Mouse (Mus musculus) yolk sac, embryonic 10.5 days (tissue): ENCODE results near the gene Fat2.

ENCODE experiments used
- DNase-seq: peaks from one replicate; pipeline ENCODE4 v3.0.0-alpha.2; 2017; ENCODE audit warnings: low spot score

Fat2 gene

DNA sequence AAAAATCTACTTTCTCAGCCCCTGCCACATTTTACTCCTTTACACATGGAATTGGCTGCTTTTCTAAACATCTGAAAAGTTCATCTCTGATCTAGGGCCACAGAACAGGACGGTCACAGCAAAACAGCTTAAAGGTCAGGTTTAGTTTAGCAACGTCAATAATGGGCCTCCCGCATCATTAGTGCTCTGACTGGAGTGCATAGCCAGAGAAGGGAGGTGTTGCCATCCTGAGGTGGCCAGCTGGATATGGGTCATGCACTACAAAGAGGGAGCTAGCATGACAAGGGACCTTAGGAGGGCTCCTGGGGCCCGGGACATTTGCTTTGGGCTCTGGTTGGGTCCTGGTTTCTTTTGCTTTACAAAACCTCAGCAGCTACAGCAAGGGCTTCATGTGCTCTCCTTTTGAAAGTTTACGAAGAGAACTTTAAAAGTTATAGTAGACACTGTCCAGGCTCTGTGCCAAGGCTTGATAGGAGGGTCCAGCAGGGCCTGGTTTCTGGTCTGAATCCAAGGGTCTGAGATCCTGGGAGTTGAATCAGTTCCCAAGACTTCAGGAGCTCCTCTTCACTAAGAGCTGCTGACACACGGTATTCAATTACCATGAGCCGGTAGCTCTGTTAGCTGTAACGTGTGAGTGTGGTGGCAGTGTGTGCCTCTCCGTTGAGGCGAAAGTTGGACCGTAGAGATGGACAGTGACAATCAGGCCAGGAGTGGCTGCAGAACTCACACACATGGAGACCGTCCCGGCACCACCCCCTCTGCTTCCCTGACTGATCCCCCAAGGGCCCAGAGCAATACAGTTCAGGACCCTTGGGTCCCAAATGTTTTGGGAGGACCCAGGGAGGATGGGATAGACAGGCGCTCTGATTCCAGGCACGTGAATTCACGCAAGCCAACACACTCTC is 6.2 kb downstream of the Fat2 start:
- DNase-seq, result no peak

DNA sequence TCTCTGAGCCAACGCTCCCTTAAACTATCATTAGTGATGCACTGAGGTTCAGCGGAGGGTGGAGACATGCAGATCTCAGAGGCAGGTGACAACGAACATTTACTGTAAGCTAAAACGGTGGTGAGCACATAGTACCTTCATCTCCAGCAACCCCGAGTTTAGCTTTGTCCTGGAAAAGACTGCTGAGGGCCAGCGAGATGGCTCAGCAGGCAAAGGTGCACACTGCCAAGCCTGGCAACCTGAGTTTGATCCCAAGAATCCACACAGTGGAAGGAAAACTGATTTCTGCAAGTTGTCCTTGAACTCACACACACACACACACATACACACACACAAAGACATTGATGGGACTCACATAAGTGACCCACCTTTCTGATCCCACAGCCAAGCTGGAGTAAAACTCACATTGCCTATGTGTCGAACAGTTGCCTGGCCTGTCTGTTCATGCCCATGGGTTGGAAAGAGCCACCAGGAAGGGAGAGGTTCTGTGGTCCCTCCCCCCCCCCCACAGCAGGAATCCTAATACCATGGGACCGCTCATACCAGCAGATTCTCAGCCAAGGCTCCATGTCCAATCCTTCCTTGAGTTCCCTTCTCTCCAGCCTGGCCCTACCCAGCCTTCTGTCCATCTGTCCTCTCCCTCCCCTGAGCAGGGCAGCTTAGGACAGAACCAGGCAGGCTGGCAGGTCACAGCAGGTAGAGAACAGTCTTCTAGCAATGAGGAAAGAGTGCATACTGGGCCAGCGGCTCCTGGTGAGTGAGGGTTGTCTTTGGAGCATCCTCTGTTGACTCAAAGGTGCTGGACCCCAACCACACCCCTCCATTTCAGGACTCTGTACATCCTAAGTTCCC is 8.6 kb downstream of the Fat2 start:
- DNase-seq, result no peak

DNA sequence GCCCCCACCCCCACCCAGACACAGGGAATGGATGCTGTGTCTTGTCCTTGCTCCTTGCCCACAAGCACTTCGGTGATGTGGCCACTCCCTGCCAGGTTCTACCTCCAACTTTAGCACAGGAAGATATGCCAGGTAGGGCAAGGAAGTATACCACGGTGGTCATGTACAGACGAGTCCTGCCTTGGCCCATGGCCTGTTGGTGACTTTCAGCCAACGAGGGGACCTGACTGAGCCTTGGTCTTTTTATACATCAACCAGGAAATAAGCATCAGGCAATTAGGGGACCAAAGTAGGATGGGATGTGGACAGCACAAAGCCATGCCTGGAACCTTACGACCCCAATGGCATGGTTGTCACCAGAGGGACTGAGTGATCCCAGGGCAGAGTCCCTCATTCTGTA is 9.3 kb downstream of the Fat2 start:
- no peak for DNase-seq

DNA sequence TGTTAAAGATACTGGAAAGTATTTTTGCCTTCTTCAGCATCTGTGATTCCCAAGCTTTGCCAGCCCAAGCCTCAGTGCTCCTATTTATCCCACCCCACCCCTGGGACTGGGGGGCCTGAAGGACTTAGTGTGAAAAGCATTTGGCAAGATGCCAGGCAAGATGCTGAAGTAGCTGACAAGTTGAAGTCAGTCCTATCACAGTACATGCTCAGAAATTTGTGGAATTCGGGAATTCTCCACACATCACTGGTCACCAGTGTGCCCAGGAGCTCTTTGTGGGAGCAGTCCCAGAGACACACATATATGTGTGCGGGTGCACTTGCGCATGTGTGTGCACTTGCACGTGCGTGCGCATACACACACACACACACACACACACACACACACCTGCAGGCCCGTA is 10.2 kb downstream of the Fat2 start:
- no peak for DNase-seq

DNA sequence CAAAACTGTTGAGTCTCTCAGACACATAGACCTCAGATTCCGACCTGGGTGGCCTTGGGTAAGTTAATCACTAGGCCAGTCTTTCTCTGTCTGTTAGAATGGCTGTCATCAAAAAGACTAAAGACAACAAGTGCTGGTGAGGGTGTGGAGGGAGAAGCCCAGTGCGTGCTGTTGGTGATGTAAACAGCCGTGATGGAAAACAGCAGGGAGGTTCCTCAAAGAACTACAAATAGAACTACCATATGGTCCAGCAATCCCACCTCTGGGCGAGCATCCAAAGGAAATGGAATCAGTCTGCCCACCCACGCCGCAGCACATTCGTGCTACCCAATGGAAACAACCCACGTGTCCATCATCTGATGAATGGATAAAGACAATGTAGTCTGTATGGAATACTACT is 12.5 kb downstream of the Fat2 start:
- no peak for DNase-seq

DNA sequence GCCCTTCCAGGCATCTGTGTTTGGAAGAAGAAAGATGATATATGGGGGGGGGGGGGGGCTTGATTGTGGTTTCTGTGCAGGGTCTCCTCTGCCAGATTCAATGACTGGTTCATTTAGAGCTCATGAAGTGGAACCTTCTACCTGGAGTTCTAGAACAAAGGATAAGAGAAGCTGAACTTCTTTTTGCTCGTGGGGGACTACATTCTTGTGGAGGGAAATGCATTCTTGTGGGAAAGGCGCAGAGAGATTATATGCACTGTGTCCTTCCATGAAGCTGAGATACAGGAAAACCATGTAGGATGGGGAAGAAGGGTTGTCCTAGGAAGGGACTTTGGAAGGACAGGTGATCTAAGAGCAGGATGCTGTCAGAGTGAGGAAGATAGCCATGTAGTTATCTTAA is 15.4 kb downstream of the Fat2 start:
- no peak for DNase-seq

DNA sequence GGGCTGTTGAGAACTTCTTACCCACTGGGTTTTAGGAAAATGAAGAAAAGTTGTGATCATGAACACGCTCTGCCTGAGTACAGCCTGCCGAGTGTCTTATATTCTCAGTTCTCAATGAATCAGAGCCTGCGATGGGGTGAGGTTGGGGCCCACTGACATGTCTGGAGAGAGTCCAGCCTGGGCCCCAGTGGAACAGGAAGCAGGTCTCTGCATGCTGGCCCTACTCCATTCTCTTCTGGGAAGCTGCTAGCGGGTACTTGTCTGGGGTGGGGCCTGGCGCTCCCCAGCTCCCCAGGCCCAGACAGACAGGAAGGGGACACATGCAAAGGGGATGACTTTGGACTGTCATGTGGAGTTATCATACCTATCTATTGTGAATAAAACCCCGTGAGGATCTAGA is 20.4 kb downstream of the Fat2 start:
- DNase-seq, result no peak

DNA sequence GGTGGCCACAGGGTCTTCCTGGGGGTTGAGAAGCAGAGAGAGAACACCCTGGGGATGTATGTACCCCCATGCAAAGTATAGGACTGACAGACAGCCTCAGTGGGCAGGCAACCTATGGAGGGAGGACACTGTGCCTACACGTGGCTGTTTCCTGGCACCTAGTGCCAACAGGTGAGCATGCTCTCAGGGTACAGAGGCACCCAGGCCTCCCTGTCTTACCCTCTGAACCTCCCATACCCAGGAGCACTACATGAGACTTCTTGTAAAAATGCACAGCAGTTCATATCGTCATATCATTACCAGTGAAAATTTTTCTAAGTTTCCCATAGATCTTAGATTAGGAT is 21.7 kb downstream of the Fat2 start:
- DNase-seq, result no peak

DNA sequence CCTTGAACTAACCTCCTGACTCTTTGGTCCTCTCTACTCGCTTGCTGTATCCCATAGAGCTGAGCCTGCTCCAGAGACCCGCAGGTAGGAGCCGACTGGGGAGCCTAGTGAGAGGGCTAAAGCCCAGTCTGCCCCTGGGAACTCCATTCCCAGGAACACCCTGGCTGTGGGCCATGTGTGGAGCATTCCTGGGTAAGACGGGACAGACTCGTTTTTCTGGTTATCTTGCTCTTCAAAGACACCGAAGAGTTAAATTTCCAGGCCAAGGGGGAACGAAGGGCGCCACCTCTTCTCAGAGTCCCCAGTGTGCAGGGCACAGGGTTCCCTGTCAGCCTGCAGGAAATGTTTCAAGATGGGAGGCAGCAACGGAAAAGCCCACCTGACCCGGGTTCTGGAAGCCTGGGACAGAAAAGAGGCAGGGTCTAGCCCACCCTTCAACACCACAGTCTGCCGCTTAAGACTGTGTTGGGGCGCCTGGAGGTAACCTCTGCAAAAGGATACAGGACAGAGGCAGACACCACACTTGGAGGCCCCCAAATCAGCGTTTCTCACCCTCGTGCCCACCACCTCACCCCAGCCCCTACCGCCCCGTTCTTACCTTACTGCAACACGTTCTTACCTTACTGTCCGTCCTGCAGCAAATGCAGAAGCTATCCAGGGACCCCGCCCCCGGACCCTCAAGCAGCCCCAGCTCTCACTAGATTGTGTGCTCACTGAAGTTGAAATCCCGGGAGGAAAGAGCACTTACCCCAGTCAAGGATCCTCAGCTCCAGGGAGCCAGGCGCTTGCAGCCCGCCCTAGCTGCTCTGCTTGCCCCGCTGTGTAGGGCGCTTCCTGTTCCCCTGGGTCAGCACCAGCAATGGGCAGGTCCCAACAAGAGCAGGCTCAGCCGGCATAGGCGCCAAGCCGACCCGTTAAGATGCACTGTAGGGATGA is 22.3 kb downstream of the Fat2 start:
- DNase-seq, result no peak

DNA sequence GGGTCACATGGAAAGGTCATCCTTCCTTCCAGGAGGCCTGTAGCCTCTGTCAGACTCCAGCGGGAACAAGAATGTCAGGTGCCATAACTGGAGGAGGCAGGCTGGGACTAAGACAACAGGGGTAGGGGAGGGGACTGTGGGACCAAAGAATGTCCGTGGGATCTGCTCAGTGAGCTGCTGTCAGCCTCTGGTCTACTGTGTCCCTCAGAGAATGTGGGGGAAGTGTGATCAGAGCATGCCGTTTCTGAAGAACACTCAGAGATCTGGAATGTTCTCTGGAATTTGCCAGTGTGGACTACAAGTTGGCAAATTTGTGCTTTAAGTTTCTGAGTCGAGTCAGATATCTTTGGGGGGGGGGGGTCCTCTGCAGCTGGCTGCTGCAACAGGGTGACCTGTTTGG is 34.0 kb downstream of the Fat2 start:
- DNase-seq, result no peak

DNA sequence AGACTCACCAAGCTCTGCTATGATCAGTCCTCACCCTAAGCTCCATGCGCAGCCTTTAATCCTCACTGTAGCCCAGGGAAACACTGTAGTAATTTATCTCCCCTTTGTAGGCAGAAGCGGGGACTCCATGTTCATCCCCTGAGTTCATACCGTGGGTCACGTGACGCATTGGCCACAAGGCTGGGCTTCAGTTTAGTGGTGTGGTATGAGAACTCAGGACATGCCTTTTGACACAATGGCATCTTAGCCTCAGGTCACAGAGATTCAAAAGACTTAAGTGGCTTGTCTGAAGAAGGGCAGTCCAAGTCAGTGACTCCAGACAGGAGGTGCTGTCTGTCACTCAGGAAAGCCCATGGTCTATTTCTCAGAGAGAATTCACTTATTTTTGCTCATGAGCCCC is 43.2 kb downstream of the Fat2 start:
- no peak for DNase-seq

DNA sequence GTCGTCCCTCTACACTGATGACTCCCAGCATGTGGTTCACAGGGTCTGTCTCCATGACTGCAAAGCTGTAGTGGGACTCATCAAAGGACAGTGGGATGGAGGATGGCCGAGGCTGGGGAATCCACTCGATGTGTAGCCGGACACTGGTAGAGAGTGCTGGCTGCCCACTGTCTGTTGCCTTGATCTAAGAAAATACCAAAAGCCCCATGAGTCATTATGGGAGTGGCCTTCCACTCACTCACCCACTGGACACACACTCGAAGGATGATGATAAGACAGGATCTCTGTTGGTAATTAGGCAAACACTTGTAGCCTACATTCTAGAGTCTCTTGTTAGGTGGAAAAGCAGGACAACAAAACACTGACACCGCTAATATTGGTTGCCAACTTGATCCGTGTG is 44.5 kb downstream of the Fat2 start:
- DNase-seq, result no peak

DNA sequence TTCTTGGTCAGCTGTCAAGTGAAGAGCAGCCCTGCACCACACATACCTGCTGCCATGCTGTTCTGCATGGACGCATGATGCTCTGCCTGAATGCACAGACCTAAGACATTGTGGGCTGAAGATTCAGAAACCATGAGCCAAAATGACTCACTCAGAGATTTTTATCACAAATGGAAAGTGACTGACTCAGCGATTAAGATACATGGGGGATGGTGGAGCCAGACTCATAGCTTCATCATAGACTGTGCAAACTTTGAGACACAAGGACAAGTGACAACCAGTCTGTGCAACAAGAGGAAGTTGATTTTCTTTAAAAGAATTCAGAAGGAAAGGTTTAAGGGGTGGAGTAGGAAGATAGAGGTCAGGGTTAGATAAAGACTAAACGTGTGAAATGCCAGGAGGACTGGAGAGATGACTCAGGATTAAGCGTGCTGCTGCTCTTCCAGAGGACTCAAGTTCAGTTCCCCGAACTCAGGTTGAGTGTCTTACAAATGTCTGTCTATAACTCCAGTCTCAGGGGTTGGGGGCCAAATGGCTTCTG is 46.4 kb downstream of the Fat2 start:
- DNase-seq, result no peak

DNA sequence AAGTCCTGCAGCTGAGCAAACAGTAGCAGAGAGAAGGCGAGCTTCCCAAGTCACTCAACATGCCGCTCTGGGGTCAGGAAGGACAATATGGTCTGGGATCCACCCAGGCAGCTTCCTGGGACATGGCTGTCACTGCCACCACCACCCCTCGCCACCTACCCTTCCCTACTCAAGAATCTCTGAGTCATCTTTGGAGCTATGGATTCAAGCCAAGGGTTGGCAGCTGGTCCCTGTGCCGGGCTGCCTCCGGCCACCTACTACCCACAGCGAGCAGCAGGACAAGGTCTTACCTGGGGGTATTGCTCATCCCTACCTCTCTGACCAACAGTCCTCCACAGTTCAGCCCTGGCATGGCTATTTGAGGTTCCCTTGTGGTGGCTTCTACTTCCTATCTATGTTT is 61.6 kb downstream of the Fat2 start:
- no peak for DNase-seq

DNA sequence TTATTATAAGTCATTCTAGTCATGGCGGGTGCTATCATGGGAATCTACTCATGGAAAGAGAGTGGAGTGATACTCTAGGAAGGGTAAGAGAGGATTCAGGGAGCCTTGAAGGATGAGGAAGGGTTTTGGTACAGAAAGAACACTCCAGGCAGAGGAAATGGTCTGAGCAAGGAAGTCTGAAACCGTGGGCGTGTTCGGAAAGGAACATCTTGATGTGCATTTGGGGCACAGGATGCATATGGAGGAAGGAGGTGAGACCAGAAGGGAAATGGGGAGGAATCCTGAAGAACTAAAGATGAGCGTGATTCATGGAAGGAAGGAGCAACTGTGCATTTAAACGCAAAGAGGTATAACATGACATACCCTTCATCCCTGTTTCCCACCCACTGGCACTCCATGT is 67.8 kb downstream of the Fat2 start:
- no peak for DNase-seq

DNA sequence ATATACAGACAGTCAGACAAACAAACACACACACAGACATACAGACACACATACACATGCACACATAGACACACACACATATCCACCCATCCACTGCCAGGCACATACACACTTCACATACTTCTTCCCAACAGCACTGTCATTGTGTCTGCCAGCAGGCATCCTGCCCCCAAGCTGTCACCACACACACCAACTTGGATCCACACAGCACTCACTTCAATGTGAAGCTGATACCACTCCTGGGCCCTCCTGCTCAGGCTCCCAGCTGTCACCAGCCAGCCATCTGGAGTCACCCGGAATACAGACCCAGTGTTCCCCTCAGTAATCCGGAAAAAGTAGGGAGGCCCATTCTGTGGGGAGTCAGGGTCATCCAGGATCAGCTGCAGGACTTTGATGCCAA is 70.7 kb downstream of the Fat2 start:
- DNase-seq, result no peak

DNA sequence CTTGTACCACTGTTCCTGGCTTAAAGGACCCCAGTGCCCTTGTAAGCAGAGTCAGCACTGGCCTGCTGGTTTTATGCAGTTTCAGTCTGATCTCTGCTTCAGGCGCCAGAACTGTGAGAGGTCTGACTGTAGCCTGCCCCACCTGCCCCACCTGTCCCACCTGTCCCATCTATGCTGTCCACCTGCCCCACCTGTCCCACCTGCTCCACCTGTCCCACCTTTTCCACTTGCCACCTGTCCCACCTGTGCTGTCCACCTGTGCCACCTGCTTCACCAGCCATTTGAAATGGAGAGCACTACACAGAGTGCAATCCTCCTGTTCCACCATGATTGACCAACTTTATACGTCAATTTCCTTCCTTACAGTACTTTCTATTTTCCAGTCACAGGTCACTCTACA is 72.0 kb downstream of the Fat2 start:
- DNase-seq, result no peak

DNA sequence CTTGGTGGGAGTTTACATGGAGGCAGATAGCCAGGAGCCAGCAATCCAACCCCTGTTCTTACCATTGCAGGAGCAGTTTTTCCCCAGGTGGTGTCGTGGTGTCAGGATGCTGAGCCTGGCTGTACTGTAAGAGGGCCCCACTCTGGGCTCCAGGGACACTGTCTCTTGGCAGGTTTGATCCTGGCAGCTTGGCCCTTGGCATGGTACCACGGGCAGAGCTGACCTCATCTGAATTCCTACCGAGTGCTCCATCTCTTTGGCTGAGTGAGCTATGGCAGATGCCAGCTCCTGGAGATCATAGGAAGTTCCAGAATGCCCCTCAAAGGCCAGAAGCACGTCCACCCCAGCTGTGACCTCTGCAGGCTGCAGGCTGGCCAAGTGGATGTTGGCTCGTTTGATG is 74.4 kb downstream of the Fat2 start:
- DNase-seq, result no peak

DNA sequence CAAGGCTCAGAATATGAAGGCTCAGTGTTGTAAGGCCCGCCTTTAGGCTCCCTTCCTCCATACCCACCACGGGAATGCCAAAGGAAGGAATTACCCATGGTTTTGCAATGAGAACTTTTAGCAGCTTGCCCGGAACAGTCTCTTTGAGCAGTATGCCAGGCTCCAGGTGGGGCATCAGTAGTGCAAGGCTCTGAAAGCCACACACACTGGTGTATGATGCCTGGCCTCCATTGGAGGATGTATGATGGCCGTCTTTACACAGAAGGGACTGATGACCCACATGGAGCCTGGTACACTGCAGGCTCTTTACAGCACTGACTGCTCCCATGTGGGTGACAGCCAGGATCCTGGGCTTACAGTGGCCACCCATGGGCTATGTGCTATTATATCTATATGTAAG is 75.3 kb downstream of the Fat2 start:
- DNase-seq, result no peak

DNA sequence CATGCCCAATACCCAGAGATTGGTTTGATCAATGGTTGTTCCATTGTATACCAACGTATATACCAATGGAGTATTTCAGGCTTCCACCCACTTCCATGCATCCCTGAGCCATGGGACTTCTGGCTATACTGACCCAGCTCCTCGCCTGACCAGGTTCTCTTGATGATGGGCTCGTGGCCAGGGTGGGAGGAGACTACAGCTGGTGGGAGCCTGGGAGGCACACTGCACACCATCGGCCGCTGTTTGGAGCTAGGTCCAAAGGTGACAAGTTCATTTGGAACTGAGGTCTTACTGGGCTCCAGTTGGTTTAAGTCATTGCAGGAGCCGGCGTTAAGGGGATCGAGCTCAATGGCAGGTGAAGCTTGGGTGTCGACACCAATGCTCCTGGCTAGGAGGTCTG is 83.0 kb downstream of the Fat2 start:
- no peak for DNase-seq

DNA sequence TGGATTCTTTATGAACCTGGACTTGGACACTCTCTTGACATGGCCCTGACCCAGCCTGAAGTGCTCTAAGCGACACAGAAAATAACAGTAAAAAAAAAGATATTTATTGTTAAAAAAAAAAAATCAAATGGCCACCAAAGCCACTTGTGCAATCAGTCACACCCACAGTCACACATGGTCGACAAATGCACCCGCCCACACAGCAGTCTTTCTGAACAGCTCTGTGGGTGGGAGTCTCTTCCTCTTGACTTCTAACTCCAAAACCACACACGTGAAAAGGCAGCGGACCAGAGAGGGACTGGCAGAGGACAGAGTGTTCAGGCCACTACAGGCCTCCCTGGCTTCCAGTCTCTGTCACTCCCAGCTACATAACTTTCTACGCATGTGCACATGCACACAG is 85.8 kb downstream of the Fat2 start:
- DNase-seq, result no peak

DNA sequence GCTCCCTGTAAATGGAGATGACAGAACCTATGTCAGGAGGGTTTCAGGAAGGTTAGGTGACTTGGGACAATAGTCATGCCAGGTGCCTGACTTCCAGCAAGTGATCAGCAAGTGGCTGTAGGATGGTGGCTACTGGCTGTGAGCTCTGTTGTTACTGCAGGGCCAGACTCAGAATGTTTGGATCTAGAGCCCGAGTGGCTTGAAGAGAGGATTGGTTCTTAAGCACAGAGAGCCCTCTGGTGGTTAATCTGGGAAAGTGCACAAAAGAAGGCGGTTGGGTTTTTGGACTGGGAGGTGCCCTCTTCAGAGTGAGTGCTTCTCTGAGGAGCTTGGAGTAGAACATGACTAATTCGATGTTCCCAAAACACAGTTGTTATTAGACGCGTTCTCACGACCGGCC is 95.8 kb downstream of the Fat2 start:
- peak; percentile 63 for DNase-seq
